Mouse (Mus musculus): ENCODE measurements around the gene Glra1.

DNA sequence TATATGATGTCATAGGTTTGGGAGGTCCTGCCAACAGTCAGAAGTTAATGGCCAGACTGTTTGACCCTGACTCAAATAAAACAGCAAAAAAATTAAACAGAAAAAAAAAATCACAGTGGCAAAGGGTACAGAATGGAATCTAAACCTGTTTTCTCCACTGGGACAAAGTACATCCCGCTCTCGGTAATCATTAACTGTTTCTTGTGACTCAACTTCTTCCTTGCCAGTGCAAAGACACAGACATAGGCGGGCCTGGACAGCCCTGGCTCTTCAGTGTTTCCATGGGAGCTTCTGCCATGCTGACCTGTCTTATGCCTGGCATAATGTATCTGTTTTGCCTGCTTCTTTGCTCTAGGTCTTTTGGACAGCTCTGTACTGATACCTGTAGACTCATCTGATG, 142.8 kb downstream of the Glra1 start:
- TF ChIP-seq CTCF (IDR thresholded peaks at IDR 0.05; ENCODE audit: extremely low read depth, insufficient read length, insufficient replicate concordance, low read depth, low read length): no peak
- no peak for TF ChIP-seq POLR2A (IDR thresholded peaks at IDR 0.05; ENCODE audit: low read depth, low read length)
